Mouse (Mus musculus) heart, embryonic 13.5 days (tissue): ENCODE results near the gene Myh14. TPM values are rescaled to one million over a fixed set of nuclear protein-coding genes. Genes with fewer than 3 reads are reported as not detected.

Experiments used
- ATAC-seq: fragments of 200-750 bp; cut with Nextera tagmentation; 2 replicates; pipeline ENCODE4 v1.8.0; 2017; ENCODE audit warnings: moderate TSS enrichment; ENCODE audit not compliant: insufficient number of reproducible peaks, low FRiP score, low TSS enrichment; ENCODE audit errors: extremely low read depth
- H3K27ac ChIP-seq: fragments of 300-500 bp; sonication (generic); replicated peaks from 2 replicates; pipeline ENCODE4 v1.5.1; 2015; ENCODE audit warnings: moderate library complexity, mild to moderate bottlenecking, inconsistent platforms
- H3K27me3 ChIP-seq: fragments of 300-500 bp; sonication (generic); replicated peaks from 2 replicates; pipeline ENCODE4 v1.6.1; 2015; ENCODE audit warnings: mild to moderate bottlenecking, inconsistent platforms
- H3K36me3 ChIP-seq: fragments of 300-500 bp; sonication (generic); 2 replicates; pipeline ENCODE4 v1.6.1; 2015; ENCODE audit warnings: mild to moderate bottlenecking, inconsistent platforms
- H3K4me1 ChIP-seq: fragments of 300-500 bp; sonication (generic); 2 replicates; pipeline ENCODE4 v1.6.1; 2015; ENCODE audit warnings: inconsistent platforms
- H3K4me2 ChIP-seq: fragments of 300-500 bp; sonication (generic); 2 replicates; pipeline ENCODE4 v1.6.1; 2015; ENCODE audit warnings: inconsistent platforms, mild to moderate bottlenecking, moderate library complexity
- H3K4me3 ChIP-seq: fragments of 300-500 bp; sonication (generic); 2 replicates; pipeline ENCODE4 v1.5.1; 2015; ENCODE audit warnings: moderate library complexity, mild to moderate bottlenecking, inconsistent platforms
- H3K9ac ChIP-seq: fragments of 300-500 bp; sonication (generic); 2 replicates; pipeline ENCODE4 v1.6.1; 2015; ENCODE audit warnings: inconsistent platforms, mild to moderate bottlenecking, moderate library complexity
- H3K9me3 ChIP-seq: fragments of 300-500 bp; sonication (generic); 2 replicates; pipeline ENCODE4 v1.6.1; 2016; ENCODE audit warnings: inconsistent platforms
- WGBS: fragments of 180-500 bp; shearing (Covaris S2); methylation state at CpG from one replicate; pipeline ENCODE4 v1.1.7; 2015; ENCODE audit warnings: mixed read lengths; 5-methylcytosine and 5-hydroxymethylcytosine counted together
- polyA plus RNA-seq: library from polyadenylated mRNA; unstranded; fragments of >200 nt; fragmentation: Nextera tagmentation; extraction: Ambion mirVana; gene quantifications from 2 replicates; pipeline ENCODE4 v1.2.1, GENCODE M21; 2015

The Myh14 gene
- polyA plus RNA-seq, 1 experiment from 2014 or later, result 0.59 TPM

DNA sequence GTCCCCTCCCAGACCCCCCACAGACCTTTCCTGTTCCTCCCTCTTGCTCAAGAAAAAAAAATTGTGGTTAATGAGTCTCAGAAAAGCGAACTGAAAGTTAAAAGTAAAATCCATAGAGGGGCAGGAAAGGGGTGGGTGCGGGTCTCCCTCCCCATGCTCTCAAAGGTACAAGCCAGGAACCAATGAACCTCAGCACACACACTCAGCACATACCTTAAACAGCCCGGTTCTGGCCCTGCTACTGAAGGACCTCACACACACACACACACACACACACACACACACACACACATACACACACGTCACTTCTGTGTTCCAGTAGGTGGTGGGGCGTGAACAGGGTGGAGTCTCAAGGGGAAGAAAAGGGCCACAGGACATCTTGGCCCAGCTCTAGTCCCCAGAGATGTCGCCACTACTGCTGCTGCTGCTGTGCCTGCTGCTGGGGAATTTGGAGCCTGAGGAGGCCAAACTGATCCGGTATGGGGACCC, 98.4 kb downstream of the Myh14 start, which contains the start of gene Napsa:
Napsa (plus strand) TSS at position 168 of the 489 bp plus-strand sequence.
- Histone ChIP-seq H3K9ac (no peak within 1 kb of the TSS), H3K4me2 (no peak within 1 kb of the TSS), H3K36me3 (no peaks in the 10 kb centered on the region), H3K4me1 (no peaks in the 10 kb centered on the region), H3K9me3 (no peaks in the 10 kb centered on the region), H3K27me3 (peaks cover 43% of the 10 kb centered on the region), H3K4me3 (no peak within 1 kb of the TSS), H3K27ac (no peak within 1 kb of the TSS)
- ATAC-seq, result no peak
- WGBS, result 31% methylated on average over 7 of the region's 7 CpGs

GRCm38 (mm10) chr7:44571811-44572210, 98.8 kb downstream of the Myh14 start:
- no peaks in the 10 kb centered on the region for H3K4me1 ChIP-seq
- no peak for ATAC-seq
- H3K4me3 ChIP-seq, result no peak overlapping the region
- H3K9me3 ChIP-seq, result no peaks in the 10 kb centered on the region
- H3K4me2 ChIP-seq, result no peak overlapping the region
- no peaks in the 10 kb centered on the region for H3K36me3 ChIP-seq
- 75% methylated on average over 4 of the region's 4 CpGs for WGBS
- H3K27me3 ChIP-seq, result peaks cover 41% of the 10 kb centered on the region
- H3K27ac ChIP-seq, result no peak overlapping the region
- no peak overlapping the region for H3K9ac ChIP-seq

DNA sequence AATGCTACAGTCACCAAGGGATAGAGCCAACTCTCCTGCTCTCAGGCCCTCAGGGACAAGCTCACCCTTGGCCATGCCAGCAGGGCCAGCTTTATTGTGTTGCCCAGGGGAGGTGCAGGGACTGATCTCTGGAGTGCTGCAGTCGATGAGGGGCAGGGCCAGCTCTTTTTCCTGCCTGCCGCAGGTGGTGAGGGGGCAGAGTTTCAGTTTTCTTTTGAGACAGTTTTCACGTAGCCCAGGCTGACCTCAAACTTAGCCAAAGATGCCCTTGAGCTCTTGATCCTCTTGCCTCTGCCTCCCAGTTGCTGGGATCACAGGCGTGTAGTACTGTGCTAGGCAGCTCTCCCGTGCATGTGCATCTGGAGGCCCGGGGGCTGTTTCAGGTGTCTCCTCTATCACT, 99.7 kb downstream of the Myh14 start:
- no peaks in the 10 kb centered on the region for H3K9me3 ChIP-seq

GRCm38 (mm10) chr7:44568803-44569202, 101.8 kb downstream of the Myh14 start:
- H3K9ac ChIP-seq, result no peak overlapping the region
- H3K4me1 ChIP-seq, result no peaks in the 10 kb centered on the region
- no peak overlapping the region for H3K4me3 ChIP-seq

More for the DNA sequence above, 99.7 kb downstream of the Myh14 start:
- Histone ChIP-seq H3K27ac (no peak overlapping the region), H3K27me3 (peaks cover 47% of the 10 kb centered on the region), H3K4me3 (no peak overlapping the region), H3K4me1 (no peaks in the 10 kb centered on the region), H3K4me2 (no peak overlapping the region), H3K36me3 (no peaks in the 10 kb centered on the region), H3K9ac (no peak overlapping the region)
- WGBS, result 78% methylated on average over 6 of the region's 6 CpGs
- no peak for ATAC-seq

DNA sequence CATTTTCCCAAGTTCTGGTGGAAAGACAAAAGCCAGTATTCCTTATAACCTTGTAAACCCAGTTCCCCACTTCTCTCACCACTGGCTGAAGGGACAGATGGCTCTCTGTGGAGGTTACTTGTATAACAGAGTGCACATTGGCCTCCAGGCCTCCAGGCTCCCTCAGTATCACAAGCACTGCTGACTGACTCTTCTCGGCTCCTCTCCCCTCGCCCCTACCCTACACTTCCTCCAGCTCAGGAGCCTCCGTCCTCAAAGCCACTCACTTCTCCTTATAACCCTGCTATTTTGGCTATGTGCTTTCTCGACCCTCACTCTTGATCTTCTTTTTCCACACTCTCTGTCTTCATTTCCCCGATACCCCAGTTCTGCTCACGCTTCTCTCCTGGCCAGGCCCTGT, 105.2 kb downstream of the Myh14 start:
- no peak overlapping the region for H3K4me3 ChIP-seq
- no peaks in the 10 kb centered on the region for H3K4me1 ChIP-seq
- peaks cover 48% of the 10 kb centered on the region for H3K27me3 ChIP-seq
- WGBS, result 55% methylated on average over 6 of the region's 6 CpGs
- no peak overlapping the region for H3K4me2 ChIP-seq
- H3K27ac ChIP-seq, result no peak overlapping the region
- ATAC-seq, result no peak
- H3K9me3 ChIP-seq, result no peaks in the 10 kb centered on the region
- no peak overlapping the region for H3K9ac ChIP-seq
- no peaks in the 10 kb centered on the region for H3K36me3 ChIP-seq

More at GRCm38 (mm10) chr7:44568803-44569202, 101.8 kb downstream of the Myh14 start:
- Histone ChIP-seq H3K27me3 (peaks cover 60% of the 10 kb centered on the region), H3K36me3 (no peaks in the 10 kb centered on the region), H3K4me2 (no peak overlapping the region), H3K27ac (no peak overlapping the region), H3K9me3 (no peaks in the 10 kb centered on the region)
- no peak for ATAC-seq
- WGBS, result 70% methylated on average over 9 of the region's 9 CpGs

GRCm38 (mm10) chr7:44564486-44564885, 106.2 kb downstream of the Myh14 start:
- peaks cover 50% of the 10 kb centered on the region for H3K27me3 ChIP-seq
- no peak for ATAC-seq
- WGBS, result 77% methylated on average over 10 of the region's 10 CpGs
- H3K36me3 ChIP-seq, result no peaks in the 10 kb centered on the region
- H3K27ac ChIP-seq, result no peak overlapping the region
- H3K9ac ChIP-seq, result no peak overlapping the region
- no peak overlapping the region for H3K4me2 ChIP-seq
- no peak overlapping the region for H3K4me3 ChIP-seq
- no peaks in the 10 kb centered on the region for H3K4me1 ChIP-seq
- H3K9me3 ChIP-seq, result no peaks in the 10 kb centered on the region

DNA sequence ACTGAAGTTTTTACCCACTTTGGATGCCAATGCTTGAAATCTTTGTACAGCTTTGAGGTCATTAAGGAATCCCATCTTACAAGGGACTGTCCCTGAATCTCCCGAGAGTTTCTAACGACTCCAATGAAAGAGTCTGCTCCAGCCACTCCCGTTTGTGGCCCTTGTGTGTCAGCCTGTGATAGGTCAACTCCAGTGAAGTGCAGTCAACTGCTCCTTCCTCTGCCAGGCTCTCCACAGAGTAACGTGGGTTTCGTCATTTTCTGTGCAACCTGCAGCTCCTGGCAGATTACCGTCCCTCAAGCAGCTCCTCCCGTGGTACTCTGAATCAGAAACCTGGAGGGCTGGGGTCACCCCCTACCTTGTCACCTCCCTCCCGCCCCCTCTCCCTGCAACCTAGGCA, 107.4 kb downstream of the Myh14 start:
- ATAC-seq, result no peak
- no peak overlapping the region for H3K4me3 ChIP-seq
- no peaks in the 10 kb centered on the region for H3K4me1 ChIP-seq
- no peak overlapping the region for H3K27ac ChIP-seq
- H3K4me2 ChIP-seq, result no peak overlapping the region
- no peak overlapping the region for H3K9ac ChIP-seq
- no peaks in the 10 kb centered on the region for H3K9me3 ChIP-seq
- WGBS, result 41% methylated on average over 8 of the region's 8 CpGs
- no peaks in the 10 kb centered on the region for H3K36me3 ChIP-seq
- H3K27me3 ChIP-seq, result peaks cover 44% of the 10 kb centered on the region

- no peaks in the 10 kb centered on the region for H3K4me1 ChIP-seq
- no peak overlapping the region for H3K4me3 ChIP-seq
- H3K9ac ChIP-seq, result no peak overlapping the region
- peaks cover 46% of the 10 kb centered on the region for H3K27me3 ChIP-seq
- WGBS, result 46% methylated on average over 18 of the region's 18 CpGs
- no peak overlapping the region for H3K4me2 ChIP-seq
- no peak overlapping the region for H3K27ac ChIP-seq
- H3K9me3 ChIP-seq, result no peaks in the 10 kb centered on the region
- H3K36me3 ChIP-seq, result no peaks in the 10 kb centered on the region
- ATAC-seq, result no peak
These were observed 109.9 kb downstream of the Myh14 start for GRCm38 (mm10) chr7:44560435-44561400.

DNA sequence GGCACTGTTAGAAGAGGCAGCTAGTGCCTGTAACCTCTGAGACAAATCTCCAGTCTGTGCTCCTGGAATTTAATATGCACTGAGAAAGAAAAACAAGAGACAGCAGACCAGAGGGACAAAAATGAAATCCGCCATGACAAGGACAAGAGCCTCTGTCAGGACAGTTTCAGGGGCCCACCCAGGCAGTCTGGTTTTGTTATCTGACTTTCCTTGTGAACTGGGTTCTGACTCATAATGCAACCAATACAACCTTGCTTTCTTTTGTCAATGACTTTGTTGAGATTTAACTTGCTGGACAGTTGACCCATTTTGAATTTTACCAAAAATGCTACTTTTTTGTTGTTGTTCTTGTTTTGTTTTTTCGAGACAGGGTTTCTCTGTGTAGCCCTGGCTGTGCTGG, 113.0 kb downstream of the Myh14 start:
- Histone ChIP-seq H3K27ac (no peak overlapping the region), H3K4me2 (no peak overlapping the region), H3K36me3 (no peaks in the 10 kb centered on the region), H3K27me3 (peaks cover 44% of the 10 kb centered on the region; the same call in 1 of the 2 replicates), H3K4me3 (no peak overlapping the region), H3K4me1 (peaks cover 10% of the 10 kb centered on the region), H3K9ac (0 out of 2 replicates have a peak overlapping the region, but pooled peaks have one; percentile 21), H3K9me3 (no peaks in the 10 kb centered on the region)
- WGBS, result 45% methylated on average over 2 of the region's 2 CpGs
- no peak for ATAC-seq
